Mouse (Mus musculus) lung, postnatal 0 days (tissue): ENCODE data around the gene Mcm2. TPM values are rescaled to one million over a fixed set of nuclear protein-coding genes. Genes with fewer than 3 reads are reported as not detected.

Source experiments
- ATAC-seq: fragments of 200-750 bp; cut with Nextera tagmentation; 2 replicates; pipeline ENCODE4 v1.8.0; 2017; ENCODE audit warnings: moderate library complexity
- DNase-seq: peaks from one replicate; pipeline ENCODE4 v3.0.0-alpha.2; 2016; ENCODE audit warnings: low spot score
- H3K27ac ChIP-seq: fragments of 300-500 bp; sonication (generic); 2 replicates; pipeline ENCODE4 v1.5.1; 2014; ENCODE audit warnings: antibody characterized with exemption, mild to moderate bottlenecking, low read length, mixed read lengths
- H3K27me3 ChIP-seq: fragments of 300-500 bp; sonication (generic); replicated peaks from 2 replicates; pipeline ENCODE4 v1.6.1; 2014; ENCODE audit warnings: low read length, mixed read lengths; ENCODE audit not compliant: insufficient read depth
- H3K36me3 ChIP-seq: fragments of 300-500 bp; sonication (generic); 2 replicates; pipeline ENCODE4 v1.6.1; 2014; ENCODE audit warnings: low read length, mixed read lengths; ENCODE audit not compliant: insufficient read depth
- H3K4me1 ChIP-seq: fragments of 300-500 bp; sonication (generic); 2 replicates; pipeline ENCODE4 v1.6.1; 2014; ENCODE audit warnings: antibody characterized with exemption, low read depth, low read length, mixed read lengths; ENCODE audit not compliant: insufficient read depth
- H3K4me2 ChIP-seq: fragments of 300-500 bp; sonication (generic); replicated peaks from 2 replicates; pipeline ENCODE4 v1.6.1; 2014; ENCODE audit warnings: low read depth, mild to moderate bottlenecking, low read length, moderate library complexity, mixed read lengths
- H3K4me3 ChIP-seq: fragments of 300-500 bp; sonication (generic); 2 replicates; pipeline ENCODE4 v1.5.1; 2014; ENCODE audit warnings: low read depth, low read length
- H3K9ac ChIP-seq: fragments of 300-500 bp; sonication (generic); replicated peaks from 2 replicates; pipeline ENCODE4 v1.6.1; 2014; ENCODE audit warnings: low read depth, mild to moderate bottlenecking
- H3K9me3 ChIP-seq: fragments of 300-500 bp; sonication (generic); 2 replicates; pipeline ENCODE4 v1.6.1; 2016; ENCODE audit warnings: low read length, mixed read lengths
- CTCF ChIP-seq: IDR thresholded peaks from 2 replicates; pipeline ENCODE4 v1.5.1; 2016; ENCODE audit warnings: antibody characterized with exemption, mild to moderate bottlenecking
- EP300 ChIP-seq: IDR thresholded peaks from 2 replicates; pipeline ENCODE4 v1.6.1; 2016; ENCODE audit warnings: antibody characterized with exemption, mild to moderate bottlenecking, control low read depth
- WGBS: fragments of 180-500 bp; shearing (Covaris S2); extraction: QIAGEN DNeasy Blood & Tissue Kit; methylation state at CpG from one replicate; pipeline ENCODE4 v1.1.7; 2014; 5-methylcytosine and 5-hydroxymethylcytosine counted together
- polyA plus RNA-seq: library from polyadenylated mRNA; unstranded; fragments of >200 nt; fragmentation: Nextera tagmentation; extraction: Ambion mirVana; gene quantifications from 2 replicates; pipeline ENCODE4 v1.2.1, GENCODE M21; 2015

Gene Mcm2
- polyA plus RNA-seq, 1 experiment from 2014 or later = 14.5 TPM

DNA sequence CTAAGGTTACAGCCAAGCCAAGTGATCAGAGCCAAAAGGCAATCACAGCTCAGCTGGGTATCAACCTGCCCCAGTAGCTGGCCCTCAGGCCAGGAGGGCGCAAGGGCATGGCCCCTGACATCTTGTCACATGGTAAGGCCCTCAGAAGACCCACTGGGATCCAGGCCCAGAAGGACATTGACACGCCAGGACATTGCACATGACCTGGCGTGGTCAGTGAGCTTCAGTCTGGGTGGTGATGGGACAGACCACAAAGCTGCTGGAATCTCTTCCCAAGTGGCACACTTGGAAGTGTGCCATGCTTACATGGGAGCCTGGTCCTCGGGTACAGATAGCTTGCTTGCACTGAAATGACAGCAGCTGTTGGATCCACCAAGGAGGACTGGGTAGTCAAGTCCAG, 14.4 kb upstream of the Mcm2 start:
- WGBS = 64% methylated on average over 4 of the region's 4 CpGs
- TF ChIP-seq EP300 = no peak
- no peak for TF ChIP-seq CTCF

DNA sequence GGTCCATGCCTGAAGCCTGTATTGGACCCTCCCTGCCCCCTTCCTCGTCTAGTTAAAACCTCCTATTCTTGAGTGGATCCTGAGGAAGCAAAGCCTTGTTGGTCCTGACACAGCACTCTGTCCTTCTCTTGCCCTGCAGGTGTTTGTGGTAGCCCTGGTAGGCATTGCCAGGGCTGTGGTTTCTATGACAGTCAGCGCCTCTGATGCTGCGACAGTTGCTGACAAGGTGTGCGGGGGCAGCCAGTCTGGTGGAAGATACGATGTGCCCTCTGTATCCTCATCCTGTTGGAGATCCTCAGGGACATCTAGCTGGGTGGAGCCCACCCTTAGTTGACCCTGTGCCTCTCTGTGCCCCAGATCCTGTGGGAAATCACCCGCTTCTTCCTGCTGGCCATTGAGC, 10.6 kb upstream of the Mcm2 start:
- no peak overlapping the region for H3K4me2 ChIP-seq
- no peak overlapping the region for H3K9ac ChIP-seq
- H3K4me1 ChIP-seq = peaks cover 12% of the 10 kb centered on the region
- H3K36me3 ChIP-seq = peaks cover 31% of the 10 kb centered on the region
- H3K27ac ChIP-seq = no peak overlapping the region
- no peaks in the 10 kb centered on the region for H3K9me3 ChIP-seq
- WGBS = 90% methylated on average over 6 of the region's 6 CpGs
- H3K4me3 ChIP-seq = no peak overlapping the region
- TF ChIP-seq EP300 (no peak), CTCF (no peak)
- no peak for DNase-seq
- H3K27me3 ChIP-seq = no peaks in the 10 kb centered on the region
- ATAC-seq = no peak

More for the DNA sequence above, 14.4 kb upstream of the Mcm2 start:
- Histone ChIP-seq H3K4me2 (no peak overlapping the region), H3K9ac (no peak overlapping the region), H3K27ac (no peak overlapping the region), H3K9me3 (no peaks in the 10 kb centered on the region), H3K4me3 (no peak overlapping the region), H3K27me3 (no peaks in the 10 kb centered on the region), H3K36me3 (peaks cover 30% of the 10 kb centered on the region), H3K4me1 (no peaks in the 10 kb centered on the region)
- ATAC-seq (peak; percentile 15; the same call in 1 of the 2 replicates), DNase-seq (no peak)

DNA sequence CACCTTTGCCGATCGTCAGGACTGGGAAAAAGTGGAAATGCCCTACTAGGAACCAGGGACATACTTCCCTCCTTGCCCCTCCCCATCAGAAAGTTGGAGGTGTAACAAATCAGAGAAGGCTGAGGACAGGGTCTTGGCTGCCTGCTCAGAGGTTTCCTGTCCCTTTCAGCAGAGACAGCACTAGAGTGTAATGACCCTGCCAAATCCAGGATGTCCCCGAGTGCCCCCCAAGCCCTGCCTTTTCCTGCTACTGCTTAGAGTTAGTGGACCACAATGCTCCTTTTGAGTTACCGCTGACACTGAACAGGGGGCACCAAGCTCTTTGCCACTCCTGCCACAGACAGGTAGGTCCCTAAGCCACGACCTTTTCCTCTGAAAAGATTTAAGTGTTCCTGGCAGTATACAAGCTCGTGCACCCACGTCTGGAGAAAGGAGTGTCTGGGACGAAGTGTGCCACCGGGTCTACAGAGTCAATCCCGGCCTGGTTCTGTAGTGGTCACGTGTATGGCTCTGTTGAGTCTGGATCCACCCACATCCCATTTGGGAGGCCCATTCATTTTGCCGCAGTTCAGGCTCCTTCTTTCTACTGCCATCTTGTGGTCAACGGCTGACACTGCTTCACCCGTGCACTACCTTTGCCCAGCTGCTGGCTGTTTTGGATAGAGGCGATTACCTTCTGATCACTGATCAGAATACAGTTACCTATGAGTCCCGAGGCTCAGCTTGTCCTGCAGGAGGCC, 8.0 kb upstream of the Mcm2 start:
- 14% methylated on average over 16 of the region's 16 CpGs for WGBS
- Histone ChIP-seq H3K27me3 (no peaks in the 10 kb centered on the region), H3K9me3 (no peaks in the 10 kb centered on the region), H3K4me3 (no peak overlapping the region), H3K36me3 (peaks cover 23% of the 10 kb centered on the region), H3K4me1 (peaks cover 25% of the 10 kb centered on the region), H3K4me2 (peak overlapping the region; percentile 27), H3K27ac (peak overlapping the region; percentile 20; the same call in 1 of the 2 replicates), H3K9ac (no peak overlapping the region)
- TF ChIP-seq EP300 = no peak
- TF ChIP-seq CTCF = peak; percentile 95
- DNase-seq = peak; percentile 94
- peak; percentile 55 for ATAC-seq

DNA sequence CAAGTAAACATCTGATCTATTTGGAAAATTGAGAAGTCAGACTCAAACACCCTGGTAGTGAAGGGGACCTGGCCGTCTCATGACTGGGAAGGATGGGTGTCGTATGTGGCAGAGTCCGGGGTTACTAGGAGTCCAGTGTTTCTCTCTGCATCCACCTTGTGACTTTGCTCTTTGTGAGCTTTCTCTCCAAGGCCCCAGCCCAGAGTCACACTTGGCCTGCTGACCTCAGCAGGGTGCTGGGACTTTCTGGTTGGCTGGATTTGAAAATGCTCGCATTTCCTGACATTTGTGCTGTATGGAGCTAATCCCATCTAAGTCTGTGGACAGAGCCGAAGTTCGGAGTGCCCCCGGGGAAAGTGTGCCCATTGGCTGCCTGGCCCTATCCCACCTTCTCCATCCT, 6.5 kb upstream of the Mcm2 start:
- Histone ChIP-seq H3K4me3 (no peak overlapping the region), H3K9me3 (no peaks in the 10 kb centered on the region), H3K36me3 (peaks cover 12% of the 10 kb centered on the region), H3K4me2 (no peak overlapping the region), H3K9ac (no peak overlapping the region), H3K4me1 (peaks cover 29% of the 10 kb centered on the region), H3K27ac (no peak overlapping the region), H3K27me3 (no peaks in the 10 kb centered on the region)
- TF ChIP-seq CTCF = no peak
- DNase-seq (no peak), ATAC-seq (no peak)
- 94% methylated on average over 7 of the region's 7 CpGs for WGBS

DNA sequence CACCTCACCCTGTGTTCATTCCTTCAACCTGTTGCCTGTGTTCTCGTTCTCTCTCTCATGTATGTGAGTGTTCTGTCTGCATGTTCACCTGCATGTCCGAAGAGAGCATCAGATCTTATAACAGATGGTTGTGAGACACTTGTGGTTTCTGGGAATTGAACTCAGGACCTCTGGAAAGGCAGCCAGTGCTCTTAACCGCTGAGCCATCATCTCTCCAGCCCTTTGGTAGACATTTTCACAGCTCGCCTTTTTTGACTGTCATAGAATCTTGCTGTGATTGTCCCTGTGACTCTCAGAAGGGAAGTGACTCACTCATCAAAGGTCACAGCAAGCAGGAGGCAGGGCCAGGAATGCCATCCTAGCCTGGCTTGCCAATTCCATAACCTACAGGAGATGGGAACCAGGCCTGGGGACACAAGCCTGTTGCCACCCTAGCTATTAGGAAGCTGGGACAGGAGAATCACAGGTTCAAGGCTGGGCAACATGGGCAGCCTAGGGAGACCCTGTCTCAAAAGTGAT, 5.9 kb upstream of the Mcm2 start:
- Histone ChIP-seq H3K27ac (no peak overlapping the region), H3K9me3 (no peaks in the 10 kb centered on the region), H3K4me1 (peaks cover 29% of the 10 kb centered on the region), H3K27me3 (no peaks in the 10 kb centered on the region), H3K4me2 (0 out of 2 replicates have a peak overlapping the region, but pooled peaks have one; percentile 3), H3K36me3 (peaks cover 10% of the 10 kb centered on the region; the same call in 1 of the 2 replicates), H3K9ac (0 out of 2 replicates have a peak overlapping the region, but pooled peaks have one; percentile 86), H3K4me3 (no peak overlapping the region)
- DNase-seq = peak; percentile 44
- WGBS = 67% methylated on average over 4 of the region's 4 CpGs
- ATAC-seq = no peak
- TF ChIP-seq CTCF (no peak), EP300 (no peak)

DNA sequence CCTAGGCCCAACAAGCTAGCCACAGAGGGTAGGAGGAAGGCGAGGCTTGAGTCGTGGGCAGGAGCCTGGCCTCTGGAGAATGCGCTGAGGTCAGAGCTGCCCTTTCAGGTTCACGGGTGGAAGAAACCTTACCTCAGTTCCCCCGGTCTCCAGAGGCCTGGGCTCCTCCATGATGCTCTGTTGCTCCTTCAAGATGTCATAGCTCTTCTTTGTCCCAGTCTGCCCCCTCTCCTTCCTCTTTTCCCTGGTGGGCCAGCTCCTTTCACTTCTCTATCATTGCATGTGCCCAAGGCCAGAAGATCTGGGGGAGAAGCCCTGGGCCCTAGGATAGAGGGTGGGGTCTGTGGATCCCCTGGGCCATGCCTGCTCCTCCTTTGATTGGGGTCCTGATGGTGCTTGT, 5.1 kb upstream of the Mcm2 start:
- H3K27ac ChIP-seq = no peak overlapping the region

More for the DNA sequence above, 5.1 kb upstream of the Mcm2 start:
- TF ChIP-seq EP300 = no peak
- no peak for TF ChIP-seq CTCF
- peak overlapping the region; percentile 97 for H3K4me2 ChIP-seq
- no peaks in the 10 kb centered on the region for H3K9me3 ChIP-seq
- H3K9ac ChIP-seq = peak overlapping the region; percentile 86; the same call in 1 of the 2 replicates
- H3K4me3 ChIP-seq = no peak overlapping the region
- no peaks in the 10 kb centered on the region for H3K27me3 ChIP-seq
- H3K4me1 ChIP-seq = peaks cover 32% of the 10 kb centered on the region
- DNase-seq (no peak), ATAC-seq (no peak)
- peaks cover 7% of the 10 kb centered on the region; the same call in 1 of the 2 replicates for H3K36me3 ChIP-seq
- 71% methylated on average over 5 of the region's 5 CpGs for WGBS
